Mouse (Mus musculus) gastrocnemius, adult 2 months (tissue): Measurements from ENCODE around the gene Ctns. TPM values are rescaled to one million over a fixed set of nuclear protein-coding genes. Genes with fewer than 3 reads are reported as not detected.
A peak's percentile ranks its signal among the peaks of the same experiment; 100 is the strongest.

Experiments
- DNase-seq: peaks from one replicate; pipeline ENCODE4 v3.0.0; 2022
- H3K27ac ChIP-seq: fragments of 200-600 bp; 2 replicates; pipeline ENCODE4 v1.8.1; 2022; ENCODE audit warnings: mild to moderate bottlenecking
- H3K4me3 ChIP-seq: fragments of 200-600 bp; 2 replicates; pipeline ENCODE4 v1.8.1; 2022; ENCODE audit warnings: mild to moderate bottlenecking, moderate library complexity
- CTCF ChIP-seq: fragments of 200-600 bp; IDR thresholded peaks from 2 replicates; pipeline ENCODE4 v1.8.1; 2022; ENCODE audit warnings: antibody characterized with exemption, mild to moderate bottlenecking, moderate library complexity
- intact Hi-C: fragments of 180-260 bp; cut with DNase I; formaldehyde crosslinking; loops from one replicate; pipeline ENCODE4 v1.15.1; 2025
- total RNA-seq, 2 experiments: library from RNA; stranded (reverse); gene quantifications; 2 replicates each; pipeline ENCODE4 v1.2.3; 2021

Ctns gene
- total RNA-seq, 2 experiments from 2014 or later: 5.7 to 7.8 TPM

GRCm38 (mm10) chr11:73177895-73178294, 20.9 kb downstream of the Ctns start:
- Histone ChIP-seq H3K4me3 (peak overlapping the region; percentile 99), H3K27ac (peak overlapping the region; percentile 97)
- no peak for TF ChIP-seq CTCF
- DNase-seq: no peak
- intact Hi-C loops: loop anchor here (2.0 to 5.0 kb wide), 2 partner anchors 21 to 41 kb away; partner anchors contain the start of genes Ctns, Haspin and Shpk

GRCm38 (mm10) chr11:73177509-73177875, 21.4 kb downstream of the Ctns start:
- Histone ChIP-seq H3K4me3 (peak overlapping the region; percentile 99), H3K27ac (peak overlapping the region; percentile 97)
- no peak for TF ChIP-seq CTCF
- peak; percentile 87 for DNase-seq
- intact Hi-C loops: loop anchor here (2.0 to 5.0 kb wide), 2 partner anchors 21 to 40 kb away; partner anchors contain the start of genes Ctns, Haspin and Shpk

GRCm38 (mm10) chr11:73176608-73177508, 22.0 kb downstream of the Ctns start, which contains the start of the genes Emc6 and Tax1bp3:
Emc6 (minus strand) TSS chr11:73177037.
Tax1bp3 (plus strand) TSS chr11:73177083.
- TF ChIP-seq CTCF: no peak
- peak within 1 kb of the TSS; percentile 97 for H3K27ac ChIP-seq
- DNase-seq: peak; percentile 98
- intact Hi-C loops: loop anchor here (2.0 to 5.0 kb wide), 2 partner anchors 22 to 40 kb away; partner anchors contain the start of genes Ctns, Haspin and Shpk
- H3K4me3 ChIP-seq: peak within 1 kb of the TSS; percentile 99

- TF ChIP-seq CTCF: no peak
- Histone ChIP-seq H3K4me3 (peak overlapping the region; percentile 99), H3K27ac (peak overlapping the region; percentile 97)
- DNase-seq: no peak
- intact Hi-C loops: loop anchor here (2.0 to 5.0 kb wide), 2 partner anchors 23 to 39 kb away; partner anchors contain the start of genes Ctns, Haspin and Shpk
These were observed 22.7 kb downstream of the Ctns start for GRCm38 (mm10) chr11:73176186-73176585.

GRCm38 (mm10) chr11:73175612-73176011, 23.2 kb downstream of the Ctns start:
- no peak for TF ChIP-seq CTCF
- peak overlapping the region; percentile 99 for H3K4me3 ChIP-seq
- intact Hi-C loops: loop anchor here (2.0 to 5.0 kb wide), 2 partner anchors 23 to 38 kb away; partner anchors contain the start of genes Ctns, Haspin and Shpk
- DNase-seq: no peak
- peak overlapping the region; percentile 97; the same call in 1 of the 2 replicates for H3K27ac ChIP-seq

GRCm38 (mm10) chr11:73172186-73172585, 26.7 kb downstream of the Ctns start:
- Histone ChIP-seq H3K27ac (peak overlapping the region; percentile 31), H3K4me3 (peak overlapping the region; percentile 21; the same call in 1 of the 2 replicates)
- intact Hi-C loops: no loop called here
- DNase-seq: peak; percentile 65
- no peak for TF ChIP-seq CTCF

GRCm38 (mm10) chr11:73169231-73169630, 29.6 kb downstream of the Ctns start:
- Histone ChIP-seq H3K27ac (no peak overlapping the region), H3K4me3 (no peak overlapping the region)
- peak; percentile 72 for TF ChIP-seq CTCF
- peak; percentile 65 for DNase-seq
- intact Hi-C loops: no loop called here

- intact Hi-C loops: no loop called here
- Histone ChIP-seq H3K27ac (no peak overlapping the region), H3K4me3 (no peak overlapping the region)
- DNase-seq: no peak
- TF ChIP-seq CTCF: no peak
These were observed 30.3 kb downstream of the Ctns start for GRCm38 (mm10) chr11:73168576-73168975.

GRCm38 (mm10) chr11:73168071-73168470, 30.8 kb downstream of the Ctns start:
- TF ChIP-seq CTCF: no peak
- Histone ChIP-seq H3K4me3 (no peak overlapping the region), H3K27ac (no peak overlapping the region)
- intact Hi-C loops: no loop called here
- no peak for DNase-seq

- DNase-seq: no peak
- H3K27ac ChIP-seq: peak overlapping the region; percentile 92
- no peak for TF ChIP-seq CTCF
- intact Hi-C loops: no loop called here
- no peak overlapping the region for H3K4me3 ChIP-seq
These were observed 36.6 kb downstream of the Ctns start for GRCm38 (mm10) chr11:73162284-73162683.

GRCm38 (mm10) chr11:73161616-73162015, 37.2 kb downstream of the Ctns start:
- H3K4me3 ChIP-seq: peak overlapping the region; percentile 82

GRCm38 (mm10) chr11:73160811-73161200, 38.0 kb downstream of the Ctns start:
- TF ChIP-seq CTCF: peak; percentile 56
- Histone ChIP-seq H3K4me3 (peak overlapping the region; percentile 82), H3K27ac (peak overlapping the region; percentile 92)
- intact Hi-C loops: loop anchor here (1.0 kb wide), 2 partner anchors 15 to 23 kb away; partner anchors contain the start of gene Haspin
- peak; percentile 89 for DNase-seq

More at GRCm38 (mm10) chr11:73161616-73162015, 37.2 kb downstream of the Ctns start:
- intact Hi-C loops: no loop called here
- peak overlapping the region; percentile 92 for H3K27ac ChIP-seq
- no peak for TF ChIP-seq CTCF
- no peak for DNase-seq
